Mouse (Mus musculus): ENCODE measurements around the gene Frmpd1. TPM values are rescaled to one million over a fixed set of nuclear protein-coding genes. Genes with fewer than 3 reads are reported as not detected.

Gene Frmpd1
- polyA plus RNA-seq, 1 experiment from 2014 or later = 1.2 TPM

GRCm38 (mm10) chr4:45163711-45164110 is 21.0 kb upstream of the Frmpd1 start:
- H3K27me3 ChIP-seq (ENCODE audit: control insufficient read depth, insufficient read depth, low read length) = no peaks in the 10 kb centered on the region
- no peak overlapping the region for H3K27ac ChIP-seq (replicated peaks; ENCODE audit: low read depth, low read length)
- DNase-seq (ENCODE audit: low spot score) = peak; percentile 61
- H3K36me3 ChIP-seq (replicated peaks; ENCODE audit: control insufficient read depth, insufficient read depth, low read depth, low read length) = no peaks in the 10 kb centered on the region
- no peak for ATAC-seq (replicated peaks; ENCODE audit: insufficient number of reproducible peaks, low FRiP score, low TSS enrichment, low read depth)
- H3K9ac ChIP-seq (replicated peaks; ENCODE audit: low read length) = no peak overlapping the region
- no peaks in the 10 kb centered on the region for H3K9me3 ChIP-seq (replicated peaks; ENCODE audit: control insufficient read depth, low read length)
- no peak overlapping the region for H3K4me3 ChIP-seq (ENCODE audit: low read depth, low read length)
- H3K4me1 ChIP-seq (ENCODE audit: control insufficient read depth, insufficient read depth, low read length) = no peaks in the 10 kb centered on the region
- WGBS = 45% methylated on average over 1 of the region's 1 CpGs
- no peak overlapping the region for H3K4me2 ChIP-seq (ENCODE audit: low read depth, low read length)

DNA sequence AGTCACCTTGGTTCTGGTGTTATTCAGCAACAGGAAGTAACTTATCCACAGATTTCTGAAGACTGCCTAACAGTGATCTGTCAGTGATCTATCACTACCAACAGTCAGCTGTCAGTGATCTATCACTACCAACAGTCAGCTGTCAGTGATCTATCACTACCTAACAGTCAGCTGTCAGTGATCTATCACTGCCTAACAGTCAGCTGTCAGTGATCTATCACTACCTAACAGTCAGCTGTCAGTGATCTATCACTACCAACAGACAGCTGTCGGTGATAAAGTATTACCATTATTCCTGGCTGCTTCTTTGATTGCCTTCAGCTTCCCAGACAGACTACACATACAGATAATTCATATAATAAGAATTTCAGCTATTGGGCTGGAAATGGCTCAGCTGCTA is 19.2 kb upstream of the Frmpd1 start:
- no peak overlapping the region for H3K4me2 ChIP-seq (ENCODE audit: low read depth, low read length)
- WGBS = 84% methylated on average over 1 of the region's 1 CpGs
- DNase-seq (ENCODE audit: low spot score) = no peak

DNA sequence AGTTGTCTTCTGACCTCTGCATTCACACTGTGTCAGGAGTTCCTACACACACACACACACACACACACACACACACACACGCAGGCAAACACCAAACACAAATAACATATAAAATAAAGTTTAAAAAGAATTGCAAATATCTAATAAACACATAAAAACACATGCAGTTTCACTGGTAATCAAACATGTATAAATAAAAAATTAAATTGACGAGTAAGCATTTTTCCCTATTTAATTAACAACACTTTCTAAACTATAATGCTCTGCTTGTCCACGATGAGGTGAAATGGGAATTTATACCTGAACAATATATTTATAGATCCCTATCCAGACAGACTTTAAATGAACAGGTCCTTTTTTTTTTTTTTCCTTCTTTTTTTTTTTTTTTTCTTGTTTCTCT is 18.7 kb upstream of the Frmpd1 start:
- no peak overlapping the region for H3K27ac ChIP-seq (replicated peaks; ENCODE audit: low read depth, low read length)
- H3K9me3 ChIP-seq (replicated peaks; ENCODE audit: control insufficient read depth, low read length) = no peaks in the 10 kb centered on the region
- H3K27me3 ChIP-seq (ENCODE audit: control insufficient read depth, insufficient read depth, low read length) = no peaks in the 10 kb centered on the region
- H3K4me2 ChIP-seq (ENCODE audit: low read depth, low read length) = no peak overlapping the region
- H3K4me3 ChIP-seq (ENCODE audit: low read depth, low read length) = no peak overlapping the region
- WGBS = 74% methylated on average over 3 of the region's 3 CpGs
- no peak overlapping the region for H3K9ac ChIP-seq (replicated peaks; ENCODE audit: low read length)
- ATAC-seq (replicated peaks; ENCODE audit: insufficient number of reproducible peaks, low FRiP score, low TSS enrichment, low read depth) (no peak), DNase-seq (ENCODE audit: low spot score) (no peak)
- H3K36me3 ChIP-seq (replicated peaks; ENCODE audit: control insufficient read depth, insufficient read depth, low read depth, low read length) = no peaks in the 10 kb centered on the region
- H3K4me1 ChIP-seq (ENCODE audit: control insufficient read depth, insufficient read depth, low read length) = no peaks in the 10 kb centered on the region

More for the DNA sequence above, 19.2 kb upstream of the Frmpd1 start:
- H3K4me1 ChIP-seq (ENCODE audit: control insufficient read depth, insufficient read depth, low read length) = no peaks in the 10 kb centered on the region
- no peaks in the 10 kb centered on the region for H3K27me3 ChIP-seq (ENCODE audit: control insufficient read depth, insufficient read depth, low read length)
- no peak overlapping the region for H3K9ac ChIP-seq (replicated peaks; ENCODE audit: low read length)
- no peaks in the 10 kb centered on the region for H3K36me3 ChIP-seq (replicated peaks; ENCODE audit: control insufficient read depth, insufficient read depth, low read depth, low read length)
- ATAC-seq (replicated peaks; ENCODE audit: insufficient number of reproducible peaks, low FRiP score, low TSS enrichment, low read depth) = no peak
- no peak overlapping the region for H3K27ac ChIP-seq (replicated peaks; ENCODE audit: low read depth, low read length)
- H3K4me3 ChIP-seq (ENCODE audit: low read depth, low read length) = no peak overlapping the region
- H3K9me3 ChIP-seq (replicated peaks; ENCODE audit: control insufficient read depth, low read length) = no peaks in the 10 kb centered on the region

- H3K4me1 ChIP-seq (ENCODE audit: control insufficient read depth, insufficient read depth, low read length) = no peaks in the 10 kb centered on the region
- H3K27me3 ChIP-seq (ENCODE audit: control insufficient read depth, insufficient read depth, low read length) = no peaks in the 10 kb centered on the region
- no peaks in the 10 kb centered on the region for H3K9me3 ChIP-seq (replicated peaks; ENCODE audit: control insufficient read depth, low read length)
- no peak for ATAC-seq (replicated peaks; ENCODE audit: insufficient number of reproducible peaks, low FRiP score, low TSS enrichment, low read depth)
- 87% methylated on average over 9 of the region's 9 CpGs for WGBS
- no peak overlapping the region for H3K9ac ChIP-seq (replicated peaks; ENCODE audit: low read length)
- no peak overlapping the region for H3K27ac ChIP-seq (replicated peaks; ENCODE audit: low read depth, low read length)
- H3K4me2 ChIP-seq (ENCODE audit: low read depth, low read length) = no peak overlapping the region
- no peak overlapping the region for H3K4me3 ChIP-seq (ENCODE audit: low read depth, low read length)
- DNase-seq (ENCODE audit: low spot score) = no peak
- H3K36me3 ChIP-seq (replicated peaks; ENCODE audit: control insufficient read depth, insufficient read depth, low read depth, low read length) = no peaks in the 10 kb centered on the region
Measured at GRCm38 (mm10) chr4:45171340-45171739, 13.3 kb upstream of the Frmpd1 start.

DNA sequence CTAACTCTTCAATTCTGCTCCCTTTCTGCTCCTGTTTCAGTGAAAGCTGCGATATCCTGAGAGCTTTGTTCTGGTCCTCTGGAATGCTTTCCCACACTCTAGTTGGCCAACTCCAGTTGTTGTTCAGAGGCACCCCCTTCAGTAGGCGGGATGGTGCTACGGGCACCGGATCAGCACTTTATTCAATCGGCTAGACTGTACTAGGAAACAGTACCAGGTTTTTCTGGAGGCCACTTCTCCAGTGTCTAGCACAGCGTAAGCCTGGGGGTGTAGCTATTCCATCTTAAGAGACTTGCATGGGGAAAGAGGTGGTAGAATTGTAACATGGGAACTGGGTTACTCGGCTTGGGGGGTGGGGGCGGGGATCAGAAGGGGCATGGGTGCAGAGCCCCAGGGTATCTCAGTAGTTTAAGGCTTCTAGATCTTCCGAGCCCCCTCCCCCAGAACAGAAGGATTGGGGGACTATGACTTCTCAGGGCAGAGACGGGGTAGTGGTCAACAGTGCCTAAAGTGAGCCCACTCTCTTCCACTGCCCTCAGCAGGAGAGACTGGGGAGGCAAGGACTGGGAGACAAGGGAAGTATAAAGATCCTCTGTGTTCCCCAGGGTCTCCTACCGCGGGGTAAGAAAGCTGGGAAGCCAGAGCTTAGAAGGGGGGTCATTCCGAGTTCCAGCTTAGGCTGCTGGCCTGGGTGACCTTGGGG is 706 bp upstream of the Frmpd1 start:
- ATAC-seq (replicated peaks; ENCODE audit: insufficient number of reproducible peaks, low FRiP score, low TSS enrichment, low read depth) = no peak; the same call in 1 of the 2 replicates
- Histone ChIP-seq H3K36me3 (replicated peaks; ENCODE audit: control insufficient read depth, insufficient read depth, low read depth, low read length) (no peaks in the 10 kb centered on the region), H3K27me3 (ENCODE audit: control insufficient read depth, insufficient read depth, low read length) (peaks cover 6% of the 10 kb centered on the region; the same call in 1 of the 2 replicates), H3K4me3 (ENCODE audit: low read depth, low read length) (peak overlapping the region; percentile 66), H3K4me1 (ENCODE audit: control insufficient read depth, insufficient read depth, low read length) (no peaks in the 10 kb centered on the region; the same call in none of the 2 replicates), H3K9me3 (replicated peaks; ENCODE audit: control insufficient read depth, low read length) (no peaks in the 10 kb centered on the region), H3K4me2 (ENCODE audit: low read depth, low read length) (peak overlapping the region; percentile 99), H3K9ac (replicated peaks; ENCODE audit: low read length) (peak overlapping the region; percentile 67), H3K27ac (replicated peaks; ENCODE audit: low read depth, low read length) (no peak overlapping the region)
- 25% methylated on average over 13 of the region's 13 CpGs for WGBS
- DNase-seq (ENCODE audit: low spot score) = no peak

- Histone ChIP-seq H3K27ac (replicated peaks; ENCODE audit: low read depth, low read length) (no peak overlapping the region), H3K4me1 (ENCODE audit: control insufficient read depth, insufficient read depth, low read length) (no peaks in the 10 kb centered on the region; the same call in none of the 2 replicates), H3K36me3 (replicated peaks; ENCODE audit: control insufficient read depth, insufficient read depth, low read depth, low read length) (no peaks in the 10 kb centered on the region), H3K4me2 (ENCODE audit: low read depth, low read length) (peak overlapping the region; percentile 99), H3K9me3 (replicated peaks; ENCODE audit: control insufficient read depth, low read length) (no peaks in the 10 kb centered on the region), H3K4me3 (ENCODE audit: low read depth, low read length) (peak overlapping the region; percentile 66), H3K27me3 (ENCODE audit: control insufficient read depth, insufficient read depth, low read length) (peaks cover 6% of the 10 kb centered on the region; the same call in 1 of the 2 replicates), H3K9ac (replicated peaks; ENCODE audit: low read length) (peak overlapping the region; percentile 67)
- ATAC-seq (replicated peaks; ENCODE audit: insufficient number of reproducible peaks, low FRiP score, low TSS enrichment, low read depth) (no peak; the same call in 1 of the 2 replicates), DNase-seq (ENCODE audit: low spot score) (no peak)
- 2% methylated on average over 10 of the region's 10 CpGs for WGBS
Measured at GRCm38 (mm10) chr4:45185331-45185669, 625 bp downstream of the Frmpd1 start.

DNA sequence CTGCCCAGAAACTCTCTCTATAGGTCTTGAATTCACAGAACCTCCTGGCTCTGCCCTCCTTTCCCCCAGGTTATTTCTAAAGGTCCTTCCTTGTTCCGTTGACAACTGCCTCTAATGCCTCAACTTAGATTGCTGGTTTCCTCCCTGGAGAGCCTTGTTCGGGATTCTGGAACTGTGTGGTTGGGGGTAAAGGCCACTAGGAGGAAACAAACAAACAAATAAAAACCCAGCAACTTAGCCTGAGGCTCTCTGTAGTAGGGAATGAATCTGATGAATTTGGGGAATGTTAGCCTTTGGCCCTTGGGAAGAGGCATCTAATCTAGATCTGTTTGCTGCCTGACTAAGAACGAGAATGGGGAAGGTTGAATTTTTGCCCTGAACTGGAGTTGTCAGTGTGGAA is 13.6 kb downstream of the Frmpd1 start:
- Histone ChIP-seq H3K27me3 (ENCODE audit: control insufficient read depth, insufficient read depth, low read length) (no peaks in the 10 kb centered on the region), H3K27ac (replicated peaks; ENCODE audit: low read depth, low read length) (no peak overlapping the region), H3K9ac (replicated peaks; ENCODE audit: low read length) (no peak overlapping the region), H3K4me3 (ENCODE audit: low read depth, low read length) (no peak overlapping the region), H3K4me1 (ENCODE audit: control insufficient read depth, insufficient read depth, low read length) (no peaks in the 10 kb centered on the region), H3K36me3 (replicated peaks; ENCODE audit: control insufficient read depth, insufficient read depth, low read depth, low read length) (no peaks in the 10 kb centered on the region), H3K4me2 (ENCODE audit: low read depth, low read length) (no peak overlapping the region), H3K9me3 (replicated peaks; ENCODE audit: control insufficient read depth, low read length) (no peaks in the 10 kb centered on the region)
- ATAC-seq (replicated peaks; ENCODE audit: insufficient number of reproducible peaks, low FRiP score, low TSS enrichment, low read depth) (no peak), DNase-seq (ENCODE audit: low spot score) (no peak)
- 33% methylated on average over 3 of the region's 3 CpGs for WGBS

DNA sequence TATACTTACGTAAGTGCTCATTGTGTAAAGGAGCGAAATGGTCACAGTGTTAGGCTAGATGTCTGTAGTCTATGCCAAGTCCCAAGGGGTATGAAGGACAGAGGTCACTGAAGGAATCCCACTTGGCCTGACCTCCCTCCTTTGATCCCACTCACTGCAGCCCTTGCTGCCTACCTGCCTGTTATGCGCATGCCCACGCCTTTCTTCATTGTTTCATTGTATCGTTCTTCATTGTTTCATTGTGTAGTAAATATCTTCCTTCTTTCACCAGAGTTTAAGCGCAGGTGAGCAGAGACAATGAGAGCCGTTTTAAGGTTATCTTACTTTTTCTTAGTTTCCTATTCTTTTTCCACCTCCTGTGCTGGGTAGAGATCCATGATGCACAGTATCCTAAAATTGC is 18.6 kb downstream of the Frmpd1 start:
- H3K4me1 ChIP-seq (ENCODE audit: control insufficient read depth, insufficient read depth, low read length) = no peaks in the 10 kb centered on the region
- no peaks in the 10 kb centered on the region for H3K9me3 ChIP-seq (replicated peaks; ENCODE audit: control insufficient read depth, low read length)
- 87% methylated on average over 7 of the region's 7 CpGs for WGBS
- no peaks in the 10 kb centered on the region for H3K27me3 ChIP-seq (ENCODE audit: control insufficient read depth, insufficient read depth, low read length)
- H3K4me3 ChIP-seq (ENCODE audit: low read depth, low read length) = no peak overlapping the region
- H3K4me2 ChIP-seq (ENCODE audit: low read depth, low read length) = no peak overlapping the region
- H3K9ac ChIP-seq (replicated peaks; ENCODE audit: low read length) = no peak overlapping the region
- ATAC-seq (replicated peaks; ENCODE audit: insufficient number of reproducible peaks, low FRiP score, low TSS enrichment, low read depth) = no peak
- no peak overlapping the region for H3K27ac ChIP-seq (replicated peaks; ENCODE audit: low read depth, low read length)
- DNase-seq (ENCODE audit: low spot score) = no peak
- H3K36me3 ChIP-seq (replicated peaks; ENCODE audit: control insufficient read depth, insufficient read depth, low read depth, low read length) = no peaks in the 10 kb centered on the region

Measured in embryonic facial prominence, embryonic 11.5 days (tissue).